Mouse (Mus musculus): ENCODE measurements around the gene Fam219a. TPM values are rescaled to one million over a fixed set of nuclear protein-coding genes. Genes with fewer than 3 reads are reported as not detected.

Fam219a gene
- polyA plus RNA-seq, 1 experiment from 2014 or later = 18.1 TPM

Other genes starting within 250 kb of the Fam219a start
- 70.4 and 71.8 TPM in 2 replicates for gene Ubap1, start 220.5 kb downstream of the Fam219a start, polyA plus RNA-seq (2015; fragmentation: Nextera tagmentation; extraction: Ambion mirVana)
- gene Kif24, start 104.7 kb downstream of the Fam219a start, polyA plus RNA-seq (2015; fragmentation: Nextera tagmentation; extraction: Ambion mirVana) = 4.6 and 5.1 TPM in 2 replicates
- 58.0 and 60.4 TPM in 2 replicates for gene Nudt2, start 104.4 kb downstream of the Fam219a start, polyA plus RNA-seq (2015; fragmentation: Nextera tagmentation; extraction: Ambion mirVana)
- 7.0 TPM in 2 replicates for gene AI464131, start 66.5 kb downstream of the Fam219a start, polyA plus RNA-seq (2015; fragmentation: Nextera tagmentation; extraction: Ambion mirVana)
- 9.8 and 17.9 TPM in 2 replicates for gene 1110017D15Rik, start 52.2 kb downstream of the Fam219a start, polyA plus RNA-seq (2015; fragmentation: Nextera tagmentation; extraction: Ambion mirVana)
- 3.2 and 5.0 TPM in 2 replicates for gene Dnaic1, start 237 bp upstream of the Fam219a start, polyA plus RNA-seq (2015; fragmentation: Nextera tagmentation; extraction: Ambion mirVana)
- gene Enho, start 70.8 kb upstream of the Fam219a start, polyA plus RNA-seq (2015; fragmentation: Nextera tagmentation; extraction: Ambion mirVana) = 92.0 and 95.2 TPM in 2 replicates
- gene Cntfr, start 127.6 kb upstream of the Fam219a start, polyA plus RNA-seq (2015; fragmentation: Nextera tagmentation; extraction: Ambion mirVana) = 24.4 and 27.8 TPM in 2 replicates
- 47.6 and 48.5 TPM in 2 replicates for gene Il11ra1, start 130.5 kb upstream of the Fam219a start, polyA plus RNA-seq (2015; fragmentation: Nextera tagmentation; extraction: Ambion mirVana)
- gene Rpp25l, start 144.0 kb upstream of the Fam219a start, polyA plus RNA-seq (2015; fragmentation: Nextera tagmentation; extraction: Ambion mirVana) = 63.0 and 66.8 TPM in 2 replicates
- 301 and 303 TPM in 2 replicates for gene Dctn3, start 153.6 kb upstream of the Fam219a start, polyA plus RNA-seq (2015; fragmentation: Nextera tagmentation; extraction: Ambion mirVana)
- gene Arid3c, start 161.6 kb upstream of the Fam219a start, polyA plus RNA-seq (2015; fragmentation: Nextera tagmentation; extraction: Ambion mirVana) = 1.1 and 2.2 TPM in 2 replicates
- gene Galt, start 185.7 kb upstream of the Fam219a start, polyA plus RNA-seq (2015; fragmentation: Nextera tagmentation; extraction: Ambion mirVana) = 36.6 and 42.8 TPM in 2 replicates
- gene Sigmar1, start 186.6 kb upstream of the Fam219a start, polyA plus RNA-seq (2015; fragmentation: Nextera tagmentation; extraction: Ambion mirVana) = 58.9 and 62.0 TPM in 2 replicates
- 256 and 261 TPM in 2 replicates for gene Ccl27a, start 204.7 kb upstream of the Fam219a start, polyA plus RNA-seq (2015; fragmentation: Nextera tagmentation; extraction: Ambion mirVana)